Mouse (Mus musculus): ENCODE results near the gene Rbm45.

- TF ChIP-seq EP300 (IDR thresholded peaks at IDR 0.05; ENCODE audit: insufficient read depth, low read depth, low read length), result no peak
- no peak for TF ChIP-seq CTCF (IDR thresholded peaks at IDR 0.05)
Observed at GRCm38 (mm10) chr2:76332161-76332805, 37.5 kb upstream of the Rbm45 start.

Measured in heart, adult 2 months (tissue).